Mouse (Mus musculus): ENCODE measurements around the gene Olfr410.

DNA sequence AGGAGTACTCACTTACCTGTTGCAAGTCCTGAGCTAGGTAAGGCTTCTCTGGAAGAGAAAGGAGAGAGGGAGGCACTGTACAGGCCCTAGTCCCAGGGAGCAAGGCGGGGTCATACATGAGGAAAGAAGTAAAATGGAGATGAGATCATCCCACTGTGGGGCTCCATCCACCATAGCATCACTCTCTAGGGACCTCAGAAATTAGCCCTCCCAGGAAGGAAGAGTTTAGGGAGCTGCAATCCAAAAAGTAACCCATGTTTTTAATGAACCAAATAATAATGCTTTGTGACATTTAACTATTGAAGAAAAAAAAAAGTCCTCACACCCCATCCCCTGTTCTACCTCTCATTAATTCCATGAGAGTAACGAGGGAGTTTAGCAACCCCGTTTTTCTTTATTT, 14.7 kb upstream of the Olfr410 start, which contains the start of gene Olfr411:
- TF ChIP-seq CTCF (conservative IDR thresholded peaks at IDR 0.05; ENCODE audit: insufficient read depth, insufficient read length, low read depth, low read length) (no peak), POLR2A (IDR thresholded peaks at IDR 0.05; ENCODE audit: low read depth, low read length) (no peak)
